Mouse (Mus musculus) embryonic facial prominence, embryonic 12.5 days (tissue): ENCODE measurements at regions not wholly inside any gene's neighbourhood (a gene's known extent, or its start where the extent isn't known, plus 50 kb on each side); places are given as distances from the start of the nearest gene placed in this dataset.
A peak's percentile ranks its signal among the peaks of the same experiment; 100 is the strongest.

Source experiments
- ATAC-seq: fragments of 200-750 bp; cut with Nextera tagmentation; 2 replicates; pipeline ENCODE4 v1.8.0; 2017; ENCODE audit not compliant: insufficient number of reproducible peaks, insufficient read depth, low FRiP score, low TSS enrichment
- H3K27ac ChIP-seq: fragments of 300-500 bp; sonication (generic); 2 replicates; pipeline ENCODE4 v1.5.1; 2016; ENCODE audit warnings: mild to moderate bottlenecking
- H3K27me3 ChIP-seq: fragments of 300-500 bp; sonication (generic); 2 replicates; pipeline ENCODE4 v1.6.1; 2016; ENCODE audit warnings: mild to moderate bottlenecking, moderate library complexity
- H3K36me3 ChIP-seq: fragments of 300-500 bp; sonication (generic); 2 replicates; pipeline ENCODE4 v1.6.1; 2016; ENCODE audit warnings: mild to moderate bottlenecking
- H3K4me1 ChIP-seq: fragments of 300-500 bp; sonication (generic); 2 replicates; pipeline ENCODE4 v1.6.1; 2016
- H3K4me2 ChIP-seq: fragments of 300-500 bp; sonication (generic); replicated peaks from 2 replicates; pipeline ENCODE4 v1.6.1; 2016; ENCODE audit warnings: mild to moderate bottlenecking, moderate library complexity
- H3K4me3 ChIP-seq: fragments of 300-500 bp; sonication (generic); 2 replicates; pipeline ENCODE4 v1.5.1; 2016; ENCODE audit warnings: mild to moderate bottlenecking
- H3K9ac ChIP-seq: fragments of 300-500 bp; sonication (generic); 2 replicates; pipeline ENCODE4 v1.6.1; 2016; ENCODE audit warnings: mild to moderate bottlenecking, moderate library complexity
- H3K9me3 ChIP-seq: fragments of 300-500 bp; sonication (generic); 2 replicates; pipeline ENCODE4 v1.6.1; 2016; ENCODE audit warnings: mild to moderate bottlenecking, moderate library complexity
- WGBS: fragments of 180-500 bp; shearing (Covaris S2); methylation state at CpG from one replicate; pipeline ENCODE4 v1.1.7; 2016; 5-methylcytosine and 5-hydroxymethylcytosine counted together

GRCm38 (mm10) chr10:98212876-98213587, 486.5 kb upstream of the C030005K15Rik start:
- 76% methylated on average over 7 of the region's 7 CpGs for WGBS

GRCm38 (mm10) chr10:98231017-98231416, 504.5 kb upstream of the C030005K15Rik start:
- peaks cover 5% of the 10 kb centered on the region for H3K4me1 ChIP-seq
- ATAC-seq: no peak
- H3K36me3 ChIP-seq: no peaks in the 10 kb centered on the region
- no peaks in the 10 kb centered on the region for H3K9me3 ChIP-seq
- H3K9ac ChIP-seq: no peak overlapping the region
- H3K4me2 ChIP-seq: no peak overlapping the region
- no peaks in the 10 kb centered on the region for H3K27me3 ChIP-seq
- WGBS: 90% methylated on average over 5 of the region's 5 CpGs
- no peak overlapping the region for H3K27ac ChIP-seq
- H3K4me3 ChIP-seq: no peak overlapping the region

More at GRCm38 (mm10) chr10:98212876-98213587, 486.5 kb upstream of the C030005K15Rik start:
- Histone ChIP-seq H3K4me2 (no peak overlapping the region), H3K9ac (no peak overlapping the region), H3K36me3 (no peaks in the 10 kb centered on the region), H3K27ac (no peak overlapping the region), H3K27me3 (no peaks in the 10 kb centered on the region), H3K9me3 (no peaks in the 10 kb centered on the region), H3K4me1 (no peaks in the 10 kb centered on the region), H3K4me3 (no peak overlapping the region)
- no peak for ATAC-seq

DNA sequence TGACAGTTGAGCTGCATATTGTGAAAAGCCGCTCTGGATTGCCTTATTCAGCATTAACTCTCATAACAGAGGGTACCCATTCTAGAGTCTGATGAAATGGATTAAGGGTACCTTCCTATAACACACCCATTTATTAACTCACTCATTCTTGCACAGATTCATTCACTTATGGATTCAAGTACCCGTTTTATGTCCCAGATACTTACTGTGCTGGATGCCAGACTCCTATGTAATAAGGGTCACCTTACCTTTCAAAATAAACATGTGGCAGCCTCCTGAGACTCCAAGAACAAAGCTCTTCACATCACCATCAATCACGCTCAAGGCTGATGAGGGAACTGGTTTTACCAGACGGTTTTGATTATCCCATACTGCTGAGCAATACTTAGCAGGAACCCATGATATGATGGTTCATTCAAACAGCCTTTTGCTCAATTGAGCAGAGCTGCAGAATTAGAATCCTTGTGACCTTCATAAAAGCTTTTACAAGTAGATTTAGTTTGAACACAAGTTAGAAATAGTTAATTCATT, 505.2 kb upstream of the C030005K15Rik start:
- Histone ChIP-seq H3K4me1 (peaks cover 5% of the 10 kb centered on the region), H3K9me3 (no peaks in the 10 kb centered on the region), H3K4me3 (no peak overlapping the region), H3K36me3 (no peaks in the 10 kb centered on the region), H3K9ac (no peak overlapping the region), H3K4me2 (no peak overlapping the region), H3K27me3 (no peaks in the 10 kb centered on the region), H3K27ac (no peak overlapping the region)
- peak; percentile 75 for ATAC-seq
- 25% methylated on average over 4 of the region's 4 CpGs for WGBS

- no peak for ATAC-seq
- Histone ChIP-seq H3K27ac (no peak overlapping the region), H3K4me3 (no peak overlapping the region), H3K4me1 (no peaks in the 10 kb centered on the region), H3K27me3 (no peaks in the 10 kb centered on the region), H3K9me3 (no peaks in the 10 kb centered on the region), H3K9ac (no peak overlapping the region), H3K36me3 (no peaks in the 10 kb centered on the region), H3K4me2 (no peak overlapping the region)
- 91% methylated on average over 1 of the region's 1 CpGs for WGBS
Observed at GRCm38 (mm10) chr10:98248311-98248710, 521.8 kb upstream of the C030005K15Rik start.

GRCm38 (mm10) chr10:98257980-98258707, 531.6 kb upstream of the C030005K15Rik start:
- ATAC-seq: no peak
- no peak overlapping the region for H3K27ac ChIP-seq
- 74% methylated on average over 4 of the region's 4 CpGs for WGBS
- no peak overlapping the region for H3K9ac ChIP-seq
- H3K4me1 ChIP-seq: no peaks in the 10 kb centered on the region
- no peaks in the 10 kb centered on the region; the same call in 1 of the 2 replicates for H3K9me3 ChIP-seq
- no peak overlapping the region for H3K4me3 ChIP-seq
- H3K4me2 ChIP-seq: no peak overlapping the region
- H3K27me3 ChIP-seq: no peaks in the 10 kb centered on the region
- H3K36me3 ChIP-seq: no peaks in the 10 kb centered on the region

DNA sequence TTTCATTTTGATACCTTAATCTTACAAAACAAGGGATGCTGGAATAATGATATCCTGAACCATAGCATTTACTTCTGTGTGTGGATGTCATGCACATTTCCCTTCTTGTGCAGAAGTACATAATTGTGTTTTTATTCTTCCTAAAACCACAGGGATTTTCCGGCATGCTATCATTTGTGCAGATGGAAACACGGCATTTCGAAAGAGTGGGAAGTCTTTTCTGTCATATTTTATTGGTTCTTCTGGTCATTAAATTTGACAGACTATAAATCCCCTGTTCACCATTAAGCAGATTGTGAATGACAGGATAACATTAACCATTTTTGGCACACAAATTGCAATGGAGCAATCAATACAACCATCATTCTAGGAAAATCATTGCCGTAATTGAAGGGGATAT, 532.7 kb upstream of the C030005K15Rik start:
- no peak overlapping the region for H3K4me2 ChIP-seq
- no peaks in the 10 kb centered on the region for H3K27me3 ChIP-seq
- no peaks in the 10 kb centered on the region for H3K36me3 ChIP-seq
- H3K4me1 ChIP-seq: no peaks in the 10 kb centered on the region
- ATAC-seq: no peak
- H3K9ac ChIP-seq: no peak overlapping the region
- no peaks in the 10 kb centered on the region; the same call in 1 of the 2 replicates for H3K9me3 ChIP-seq
- H3K4me3 ChIP-seq: no peak overlapping the region
- no peak overlapping the region for H3K27ac ChIP-seq
- WGBS: 51% methylated on average over 4 of the region's 4 CpGs

- no peak overlapping the region for H3K4me2 ChIP-seq
- no peak overlapping the region for H3K4me3 ChIP-seq
- no peaks in the 10 kb centered on the region for H3K36me3 ChIP-seq
- H3K9me3 ChIP-seq: no peaks in the 10 kb centered on the region
- no peak overlapping the region for H3K27ac ChIP-seq
- H3K9ac ChIP-seq: no peak overlapping the region
- H3K27me3 ChIP-seq: no peaks in the 10 kb centered on the region
- 94% methylated on average over 3 of the region's 3 CpGs for whole genome bisulfite sequencing
- ATAC-seq: no peak
- no peaks in the 10 kb centered on the region for H3K4me1 ChIP-seq
Observed at GRCm38 (mm10) chr10:98268511-98268910, 542.0 kb upstream of the C030005K15Rik start.

- Histone ChIP-seq H3K4me3 (no peak overlapping the region), H3K27ac (no peak overlapping the region), H3K4me1 (no peaks in the 10 kb centered on the region), H3K27me3 (no peaks in the 10 kb centered on the region), H3K4me2 (no peak overlapping the region), H3K9ac (no peak overlapping the region), H3K9me3 (no peaks in the 10 kb centered on the region), H3K36me3 (no peaks in the 10 kb centered on the region)
- WGBS: 47% methylated on average over 4 of the region's 4 CpGs
- no peak for ATAC-seq
Observed at GRCm38 (mm10) chr10:98291617-98292016, 565.1 kb upstream of the C030005K15Rik start.

DNA sequence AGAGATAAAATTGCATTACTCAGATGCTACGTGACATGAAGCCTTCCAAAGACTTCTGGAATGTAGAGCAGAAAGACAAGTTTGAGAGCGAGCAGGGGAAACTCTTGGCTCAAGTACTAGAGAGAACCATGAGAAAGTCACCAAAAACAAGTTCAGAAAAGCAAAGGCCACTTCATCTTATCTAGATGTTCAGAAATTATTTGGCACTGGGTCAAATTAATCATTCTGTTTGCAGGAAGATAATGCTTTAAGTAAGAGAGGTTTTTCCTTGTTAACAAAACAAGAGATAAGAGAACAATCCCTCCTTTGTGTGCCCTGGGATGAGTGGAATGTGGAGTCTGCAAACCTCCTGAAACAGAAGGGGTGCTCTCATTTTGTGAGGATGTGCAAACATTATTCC, 565.6 kb upstream of the C030005K15Rik start:
- Histone ChIP-seq H3K27ac (no peak overlapping the region), H3K36me3 (no peaks in the 10 kb centered on the region), H3K4me2 (no peak overlapping the region), H3K9ac (no peak overlapping the region), H3K4me3 (no peak overlapping the region), H3K27me3 (no peaks in the 10 kb centered on the region), H3K9me3 (no peaks in the 10 kb centered on the region), H3K4me1 (no peaks in the 10 kb centered on the region)
- 53% methylated on average over 2 of the region's 2 CpGs for WGBS
- no peak for ATAC-seq

- H3K4me3 ChIP-seq: no peak overlapping the region
- 85% methylated on average over 1 of the region's 1 CpGs for WGBS
- H3K9me3 ChIP-seq: no peaks in the 10 kb centered on the region
Observed at GRCm38 (mm10) chr10:98305667-98306066, 579.1 kb upstream of the C030005K15Rik start.

DNA sequence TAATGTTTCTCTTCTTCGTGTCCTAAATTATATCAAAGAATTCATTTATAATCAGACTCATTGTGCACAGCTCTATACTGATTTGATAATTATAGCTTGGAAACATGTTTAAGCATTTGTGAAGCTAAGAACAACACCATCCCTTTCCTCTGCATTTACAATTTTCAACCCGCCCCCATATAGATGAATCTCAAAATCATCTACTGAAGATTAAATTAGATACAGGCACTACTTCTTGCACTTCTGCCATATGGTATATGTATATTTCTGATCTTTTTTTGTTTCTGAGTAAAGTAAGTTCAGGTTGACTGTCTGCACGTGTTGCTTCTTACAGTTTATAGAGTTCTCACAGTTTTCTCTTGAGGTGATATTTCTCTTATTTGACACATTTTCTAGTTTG, 583.1 kb upstream of the C030005K15Rik start:
- Histone ChIP-seq H3K27me3 (no peaks in the 10 kb centered on the region), H3K4me1 (no peaks in the 10 kb centered on the region), H3K4me2 (no peak overlapping the region), H3K9ac (no peak overlapping the region), H3K36me3 (no peaks in the 10 kb centered on the region), H3K9me3 (no peaks in the 10 kb centered on the region), H3K4me3 (no peak overlapping the region), H3K27ac (no peak overlapping the region)
- 77% methylated on average over 3 of the region's 3 CpGs for WGBS
- no peak for ATAC-seq

More at GRCm38 (mm10) chr10:98305667-98306066, 579.1 kb upstream of the C030005K15Rik start:
- Histone ChIP-seq H3K27ac (no peak overlapping the region), H3K27me3 (no peaks in the 10 kb centered on the region), H3K9ac (no peak overlapping the region), H3K4me1 (no peaks in the 10 kb centered on the region), H3K36me3 (no peaks in the 10 kb centered on the region), H3K4me2 (no peak overlapping the region)
- no peak for ATAC-seq

DNA sequence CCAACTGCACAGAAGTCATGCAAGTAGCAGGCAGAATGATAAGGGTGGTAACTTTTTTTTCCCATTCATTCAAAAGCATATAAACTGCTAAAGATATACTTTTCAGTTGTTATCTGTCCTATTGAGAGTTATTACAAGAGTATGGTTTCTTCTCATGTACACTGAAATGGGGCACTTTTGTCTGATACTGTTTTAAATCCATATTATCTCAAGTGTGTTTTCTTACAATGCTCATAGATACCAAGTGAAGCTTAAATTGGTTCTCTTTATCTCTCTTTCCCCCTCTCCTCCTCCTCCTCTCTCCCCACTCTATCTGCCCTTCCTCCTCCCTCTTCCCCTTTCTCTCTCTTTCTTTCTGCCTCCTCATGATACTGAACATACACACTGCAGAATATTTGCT, 584.8 kb upstream of the C030005K15Rik start:
- no peak overlapping the region for H3K4me2 ChIP-seq
- ATAC-seq: no peak
- no peak overlapping the region for H3K27ac ChIP-seq
- no peak overlapping the region for H3K4me3 ChIP-seq
- H3K4me1 ChIP-seq: no peaks in the 10 kb centered on the region
- no peaks in the 10 kb centered on the region for H3K9me3 ChIP-seq
- H3K27me3 ChIP-seq: no peaks in the 10 kb centered on the region
- H3K9ac ChIP-seq: no peak overlapping the region
- no peaks in the 10 kb centered on the region for H3K36me3 ChIP-seq
